Mouse (Mus musculus): ENCODE measurements at regions not wholly inside any gene's neighbourhood (a gene's known extent, or its start where the extent isn't known, plus 50 kb on each side); places are given as distances from the start of the nearest gene placed in this dataset.

- peak; percentile 40 to 64 for DNase-seq (ENCODE audit: low spot score in 2 of 2)
Observed at GRCm38 (mm10) chrX:139392777-139393176, 59.3 kb downstream of the Trap1a start.

DNA sequence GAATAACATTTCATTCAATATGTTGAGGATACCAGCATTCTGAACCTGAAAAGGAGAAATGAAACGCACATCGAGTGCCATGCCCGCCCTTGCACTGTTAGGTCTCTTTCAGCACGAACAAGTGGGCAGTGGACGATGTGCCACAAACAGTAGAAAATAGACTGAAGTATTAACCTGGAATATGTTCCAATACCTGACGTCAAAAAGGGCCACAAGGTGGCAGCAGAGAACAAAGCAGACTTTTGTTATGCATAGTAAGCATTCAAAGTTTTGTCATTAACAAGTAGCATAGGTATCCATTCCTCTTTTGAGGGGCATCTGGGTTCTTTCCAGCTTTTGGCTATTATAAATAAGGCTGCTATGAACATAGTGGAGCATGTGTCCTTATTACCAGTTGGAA lies 63.5 kb upstream of the D330045A20Rik start:
- DNase-seq (ENCODE audit: low spot score in 2 of 2): peak; percentile 48 to 74

- peak in 1 of 2 experiments; percentile 20 for DNase-seq (ENCODE audit: low spot score in 2 of 2)
Observed at GRCm38 (mm10) chrX:139419867-139420266, 60.3 kb upstream of the D330045A20Rik start.

DNA sequence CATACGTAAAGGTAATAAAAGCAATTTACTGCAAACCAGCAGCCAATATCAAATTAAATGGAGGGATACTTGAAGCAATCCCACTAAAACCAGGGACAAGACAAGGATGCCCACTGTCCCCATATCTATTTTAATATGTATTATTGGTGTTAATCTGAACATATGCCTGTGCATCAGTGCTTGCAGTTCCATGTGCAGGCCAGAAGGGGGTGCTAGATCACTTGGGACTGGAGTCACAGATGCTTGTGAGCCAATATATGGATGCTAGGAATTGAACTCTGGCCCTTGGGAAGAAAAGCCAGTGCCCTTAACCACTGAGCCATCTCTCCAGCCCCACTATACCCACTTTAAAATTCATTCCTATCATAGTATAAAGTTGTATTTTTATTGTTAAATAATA lies 55.9 kb upstream of the D330045A20Rik start:
- no peak for DNase-seq (ENCODE audit: low spot score in 2 of 2)
